Comparison of ENCODE assay signal across 10 mouse cellular contexts in genomic region chr13:10845212-10845611, GRCm38 (mm10).
"Had no signal": no experiment of that assay in that cellular context is flagged by ENCODE, and none has a peak within 500 bp of the region (broad histone marks: within the 10 kb centered on the region; RNA-seq: fewer than 3 reads in every experiment).

No protein-coding gene starts in this region.

- H3K4me1 ChIP-seq: kidney, embryonic 15.5 days; limb, embryonic 13.5 days; midbrain, embryonic 12.5 days; neural tube, embryonic 12.5 days had no signal

- H3K9me3 ChIP-seq: kidney, embryonic 15.5 days; limb, embryonic 13.5 days; midbrain, embryonic 12.5 days; neural tube, embryonic 12.5 days had no signal

- H3K4me2 ChIP-seq: kidney, embryonic 15.5 days; limb, embryonic 13.5 days; midbrain, embryonic 12.5 days; neural tube, embryonic 12.5 days had no signal

- H3K9ac ChIP-seq: kidney, embryonic 15.5 days; limb, embryonic 13.5 days; liver, embryonic 14.5 days; midbrain, embryonic 12.5 days; neural tube, embryonic 12.5 days had no signal

- H3K27me3 ChIP-seq: kidney, embryonic 15.5 days; limb, embryonic 13.5 days; midbrain, embryonic 12.5 days; neural tube, embryonic 12.5 days had no signal

- H3K4me3 ChIP-seq: kidney, embryonic 15.5 days; limb, embryonic 13.5 days; midbrain, embryonic 12.5 days; neural tube, embryonic 12.5 days had no signal

- H3K36me3 ChIP-seq: kidney, embryonic 15.5 days; limb, embryonic 13.5 days; midbrain, embryonic 12.5 days; neural tube, embryonic 12.5 days had no signal

- H3K27ac ChIP-seq: kidney, embryonic 15.5 days; limb, embryonic 13.5 days; liver, embryonic 14.5 days; midbrain, embryonic 12.5 days; neural tube, embryonic 12.5 days; stomach, postnatal 0 days had no signal

- DNase-seq: kidney, postnatal 14 days; left cerebral cortex, postnatal 4 days; lung, adult 18-20 months; thymus, postnatal 4 days had no signal
